Mouse (Mus musculus) right cerebral cortex, postnatal 25 days (tissue): ENCODE results near the gene Dixdc1.
A peak's percentile ranks its signal among the peaks of the same experiment; 100 is the strongest.

Experiments used
- DNase-seq: peaks from one replicate; pipeline ENCODE4 v3.0.0; 2022

Gene Dixdc1

DNA sequence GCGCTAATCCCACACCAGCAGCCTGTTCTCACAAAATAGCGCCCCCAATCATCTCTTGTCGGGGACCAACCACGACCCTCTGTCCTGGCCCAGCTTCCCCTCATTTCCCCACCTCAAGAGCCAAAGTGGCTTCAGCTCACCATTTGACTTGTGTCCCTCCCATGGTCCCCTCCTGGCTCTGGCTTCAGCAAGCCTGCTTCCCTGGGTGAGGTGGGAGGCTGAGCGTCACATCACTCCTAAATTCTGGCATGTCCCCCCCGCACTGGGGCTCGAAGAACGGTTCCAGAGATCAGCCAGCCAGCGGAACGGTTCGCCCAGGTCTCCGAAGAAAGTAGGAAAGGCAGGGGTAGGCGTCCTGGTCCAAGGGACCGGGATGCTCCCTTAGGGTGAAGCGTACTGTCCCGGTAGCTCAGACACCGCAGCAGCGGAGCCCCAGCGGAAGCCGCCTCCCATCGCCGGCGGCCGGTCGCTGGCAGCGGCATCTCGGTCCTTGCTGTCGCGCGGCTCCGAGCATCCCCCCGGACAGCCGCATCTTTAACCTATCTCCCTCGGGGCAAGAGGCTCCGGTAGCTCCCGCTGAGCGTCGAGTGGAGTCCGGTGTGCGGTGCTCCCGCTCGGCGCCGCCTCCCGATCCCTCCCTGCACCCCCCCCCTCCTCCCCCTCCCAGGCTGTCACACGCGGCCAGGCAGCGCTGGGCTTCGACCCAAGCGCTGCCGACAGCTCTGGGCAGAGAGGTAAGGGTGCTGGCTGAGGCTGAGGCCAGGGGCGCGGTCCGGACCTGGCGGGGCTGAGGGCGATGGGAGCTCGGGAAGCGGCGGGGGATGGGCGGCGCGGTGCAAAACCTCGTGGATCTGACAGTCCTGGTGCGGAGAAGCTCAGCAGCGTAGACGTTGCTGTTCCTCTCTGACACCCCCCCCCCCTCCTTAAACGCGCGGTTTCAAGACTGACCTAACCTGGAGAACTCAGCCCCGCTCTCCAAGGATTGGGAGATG lies 40.6 kb downstream of the Dixdc1 start:
- DNase-seq, result peak; percentile 72

GRCm38 (mm10) chr9:50697706-50698041 lies 41.6 kb downstream of the Dixdc1 start:
- DNase-seq, result peak; percentile 82

DNA sequence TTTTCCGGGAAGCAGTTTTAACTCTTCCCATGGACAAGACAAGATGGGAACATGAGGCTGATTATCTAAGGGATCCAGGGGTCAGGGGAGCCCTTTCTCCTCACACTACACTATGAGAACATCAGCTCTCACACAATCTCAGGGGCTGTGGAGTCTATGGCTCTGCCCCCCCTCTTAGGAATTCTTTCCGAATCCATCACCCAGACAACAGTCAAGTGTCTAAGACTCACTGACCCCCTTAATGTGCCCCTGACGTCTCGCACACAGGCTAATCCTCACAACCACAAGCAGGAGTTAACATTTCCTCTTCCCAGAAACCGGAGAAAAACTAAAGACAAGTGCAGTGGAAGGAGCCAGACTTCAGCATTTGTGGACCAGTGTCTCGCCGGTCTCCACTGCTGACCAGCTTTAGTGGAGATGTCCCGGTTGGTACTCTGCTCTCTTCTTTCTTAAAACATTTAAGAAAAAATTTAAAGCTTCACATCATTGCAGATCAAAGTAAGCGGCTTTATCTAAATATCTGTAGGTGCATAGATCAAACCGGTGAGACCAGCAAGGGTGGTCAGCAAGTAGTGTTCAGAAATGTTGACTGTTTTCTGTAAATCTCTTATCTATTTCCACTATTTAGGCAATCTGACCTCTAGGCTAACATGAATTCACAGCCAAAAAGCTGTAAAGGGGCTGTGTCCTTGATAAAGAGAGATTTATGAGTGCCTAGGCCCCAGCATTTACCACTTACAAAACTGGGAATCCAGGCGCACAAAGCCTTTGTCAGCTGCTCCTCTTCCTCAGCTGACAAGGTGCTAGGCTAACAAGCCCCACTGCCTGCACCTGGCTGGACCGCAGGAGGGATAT lies 42.2 kb downstream of the Dixdc1 start:
- DNase-seq, result no peak

GRCm38 (mm10) chr9:50695153-50695552 lies 44.2 kb downstream of the Dixdc1 start:
- DNase-seq, result no peak

- no peak for DNase-seq
Measured at GRCm38 (mm10) chr9:50693631-50694030, 45.7 kb downstream of the Dixdc1 start.

- DNase-seq, result no peak
Measured at GRCm38 (mm10) chr9:50692626-50693580, 46.4 kb downstream of the Dixdc1 start.

GRCm38 (mm10) chr9:50686866-50687652 lies 52.3 kb downstream of the Dixdc1 start:
- no peak for DNase-seq

- DNase-seq, result no peak
Measured at GRCm38 (mm10) chr9:50681727-50682126, 57.6 kb downstream of the Dixdc1 start.

- no peak for DNase-seq
Measured at GRCm38 (mm10) chr9:50679406-50679805, 59.9 kb downstream of the Dixdc1 start.

DNA sequence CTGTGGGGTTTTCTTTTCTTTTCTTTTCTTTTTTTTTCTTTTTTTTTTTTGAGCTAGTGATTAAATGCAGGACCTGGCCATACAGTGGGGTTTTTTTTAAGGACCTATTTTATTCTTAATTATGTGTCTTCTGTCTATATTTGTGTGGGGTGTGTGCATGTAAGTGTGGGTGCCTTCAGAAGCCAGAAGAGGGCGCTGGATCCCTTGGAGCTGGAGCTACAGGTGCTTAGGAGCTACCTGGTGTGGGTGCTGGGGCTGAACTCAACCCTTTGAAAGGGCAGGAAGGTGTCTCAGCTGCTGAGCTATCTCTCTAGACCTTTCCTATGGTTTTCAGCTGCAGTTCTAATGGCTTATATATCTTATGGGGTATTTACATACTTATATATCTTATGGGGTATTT lies 64.5 kb downstream of the Dixdc1 start:
- no peak for DNase-seq

GRCm38 (mm10) chr9:50670690-50671089 lies 68.6 kb downstream of the Dixdc1 start:
- no peak for DNase-seq

- DNase-seq, result no peak
Measured at GRCm38 (mm10) chr9:50667579-50668498, 71.5 kb downstream of the Dixdc1 start.

GRCm38 (mm10) chr9:50666442-50666841 lies 72.9 kb downstream of the Dixdc1 start:
- no peak for DNase-seq

DNA sequence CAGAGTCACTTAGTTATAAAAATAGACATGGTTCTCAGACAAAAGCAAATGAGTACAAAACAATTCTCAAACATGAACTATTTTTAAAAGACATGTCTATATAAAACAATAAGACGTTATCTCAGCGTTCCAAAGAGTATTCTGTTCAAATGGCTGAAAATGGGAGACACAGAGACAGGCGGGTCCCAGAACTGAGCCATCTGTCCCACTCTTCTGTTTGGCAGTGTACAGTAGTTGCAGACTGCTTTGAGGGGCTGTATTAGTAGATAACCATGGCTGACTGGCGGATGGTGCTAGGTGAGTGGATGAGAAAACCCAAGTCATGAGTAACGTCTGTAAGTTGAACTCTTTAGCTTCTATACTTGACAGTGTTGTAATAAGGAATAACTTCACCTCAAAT lies 74.5 kb downstream of the Dixdc1 start:
- no peak for DNase-seq

GRCm38 (mm10) chr9:50660431-50660830 lies 78.9 kb downstream of the Dixdc1 start:
- no peak for DNase-seq

DNA sequence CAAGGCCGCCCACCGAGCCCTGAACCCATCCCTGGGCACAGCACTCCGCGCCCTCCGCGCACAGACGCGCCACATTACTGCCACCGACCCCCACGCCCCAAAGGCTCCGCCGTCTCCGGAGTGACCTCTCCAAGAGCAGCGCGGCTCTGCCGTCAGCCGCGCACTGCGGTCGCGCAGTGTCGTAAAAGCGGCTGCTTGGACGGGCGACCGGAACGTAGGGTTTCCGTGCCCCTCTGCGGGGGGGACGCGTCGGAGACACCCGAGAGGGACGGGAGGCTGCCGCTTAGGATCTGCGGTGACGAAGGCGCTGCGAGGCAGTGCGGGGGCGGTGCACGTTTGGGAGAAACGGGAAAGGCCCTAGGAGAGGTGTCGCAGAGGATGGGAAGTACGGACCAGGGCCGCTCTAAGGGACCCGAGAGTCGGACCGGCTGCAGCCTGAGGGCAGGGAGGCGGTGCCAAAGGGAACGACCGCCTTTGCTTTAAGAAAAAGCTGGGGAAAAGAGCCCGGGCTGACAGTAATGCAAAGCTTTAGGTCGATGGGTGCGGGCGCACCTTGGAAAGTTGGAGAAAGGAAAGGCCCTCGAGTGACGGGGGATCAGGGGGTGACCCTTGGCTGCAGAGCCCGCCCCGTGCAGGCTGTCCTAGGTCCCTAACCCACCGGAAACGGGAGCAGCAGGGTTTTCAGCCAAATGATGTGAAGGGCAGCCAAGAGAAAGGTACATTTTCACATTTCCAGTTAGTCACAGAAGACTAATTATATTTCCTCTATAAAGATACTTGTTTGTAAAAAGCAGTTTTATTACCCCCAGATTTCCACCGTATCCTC lies 79.7 kb downstream of the Dixdc1 start, which contains the start of gene Dlat:
Dlat (minus strand) TSS at position 389 of the 826 bp plus-strand sequence.
- DNase-seq, result peak; percentile 92

DNA sequence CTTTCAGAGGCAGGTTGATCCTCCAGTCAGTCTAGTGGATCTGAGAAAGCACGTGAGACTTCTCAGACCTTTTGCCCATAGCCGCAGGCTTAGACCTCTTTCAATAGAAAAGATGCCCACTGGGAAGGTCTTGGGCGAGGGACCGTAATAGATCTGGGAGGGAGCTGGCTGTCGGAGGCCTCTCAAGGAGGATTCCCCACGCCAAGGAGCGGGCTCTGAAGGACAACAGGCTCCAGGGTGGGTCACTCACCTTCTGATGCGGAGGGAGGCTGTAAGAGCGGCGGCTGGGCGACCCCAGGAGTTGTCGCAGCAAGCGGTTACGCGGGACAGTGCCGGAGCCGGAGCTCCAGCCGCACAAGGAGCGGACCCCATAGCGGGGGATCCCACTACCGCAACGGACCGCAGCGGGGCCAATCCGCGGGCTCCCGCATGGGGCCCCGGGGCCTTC lies 80.4 kb downstream of the Dixdc1 start:
- DNase-seq, result no peak

- no peak for DNase-seq
Measured at GRCm38 (mm10) chr9:50658391-50658790, 80.9 kb downstream of the Dixdc1 start.

DNA sequence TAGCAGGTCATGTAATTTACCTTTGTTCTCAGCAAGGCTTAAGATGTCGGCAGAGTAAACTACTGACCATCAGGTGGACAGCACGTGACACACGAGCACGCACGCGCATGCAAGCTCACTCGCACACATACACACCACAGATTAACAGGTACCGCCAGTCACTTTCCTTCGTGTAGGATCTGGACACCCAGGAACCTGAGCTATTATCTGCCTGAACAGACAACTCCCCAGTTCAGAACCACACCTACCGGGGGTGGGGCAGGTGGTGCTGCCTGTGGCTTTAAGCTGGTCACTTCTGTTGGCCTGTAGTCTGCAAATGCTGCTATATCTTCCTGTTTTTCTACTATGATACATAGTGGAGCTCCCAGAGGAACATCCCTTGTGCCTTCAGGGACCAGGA lies 88.8 kb downstream of the Dixdc1 start:
- DNase-seq, result no peak
